Mouse (Mus musculus) v-Abl transformed pro-B cells (cell line): ENCODE measurements around the gene Kdelr1.

Experiments
- in situ Hi-C, 2 experiments: fragments of 400-800 bp; cut with MboI; formaldehyde crosslinking; loops; one replicate each; pipeline ENCODE4 v1.15.1; 2025; ENCODE audit not compliant: unreplicated experiment in 2 of 2

Kdelr1 gene

GRCm38 (mm10) chr7:45872624-45873023 lies at the start of gene Kdelr1:
Gene Kdelr1, plus strand, starts transcription at chr7:45872772.
- in situ Hi-C loops: loop anchor here (5.0 to 25.0 kb wide), 4 partner anchors 60 to 340 kb away; no protein-coding TSS in a partner anchor

- in situ Hi-C loops: no loop called here
These were observed 48.0 kb upstream of the Kdelr1 start, which contains the start of gene Kcnj14 for GRCm38 (mm10) chr7:45824598-45824997. Gene Kcnj14, minus strand, starts transcription at chr7:45824782.

- in situ Hi-C loops: no loop called here
These were observed 45.9 kb upstream of the Kdelr1 start for GRCm38 (mm10) chr7:45826631-45827030.

- in situ Hi-C loops: no loop called here
These were observed 42.0 kb upstream of the Kdelr1 start, which contains the start of gene Grwd1 for GRCm38 (mm10) chr7:45830427-45831127. Gene Grwd1, minus strand, starts transcription at chr7:45830944.

DNA sequence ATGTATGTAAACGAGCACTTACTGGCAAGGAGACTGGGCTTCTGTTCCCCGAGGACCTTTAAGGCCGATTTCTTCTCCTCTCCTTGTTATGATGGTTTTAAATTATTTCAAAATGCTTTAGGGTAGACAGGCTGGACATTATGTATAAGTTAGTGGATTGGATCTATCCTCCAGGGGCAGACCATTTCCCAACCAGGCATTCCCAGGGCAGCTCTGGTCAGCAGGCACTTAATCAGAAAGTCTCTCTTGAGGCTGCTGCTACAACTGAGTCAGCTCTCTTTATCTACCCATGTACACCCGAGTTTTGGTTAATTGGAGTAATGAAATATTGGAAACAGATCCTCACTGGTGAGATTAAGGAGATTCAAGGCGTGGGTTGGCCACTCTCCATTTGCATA lies 41.4 kb upstream of the Kdelr1 start:
- in situ Hi-C loops: no loop called here

GRCm38 (mm10) chr7:45832428-45832827 lies 40.1 kb upstream of the Kdelr1 start:
- in situ Hi-C loops: no loop called here

DNA sequence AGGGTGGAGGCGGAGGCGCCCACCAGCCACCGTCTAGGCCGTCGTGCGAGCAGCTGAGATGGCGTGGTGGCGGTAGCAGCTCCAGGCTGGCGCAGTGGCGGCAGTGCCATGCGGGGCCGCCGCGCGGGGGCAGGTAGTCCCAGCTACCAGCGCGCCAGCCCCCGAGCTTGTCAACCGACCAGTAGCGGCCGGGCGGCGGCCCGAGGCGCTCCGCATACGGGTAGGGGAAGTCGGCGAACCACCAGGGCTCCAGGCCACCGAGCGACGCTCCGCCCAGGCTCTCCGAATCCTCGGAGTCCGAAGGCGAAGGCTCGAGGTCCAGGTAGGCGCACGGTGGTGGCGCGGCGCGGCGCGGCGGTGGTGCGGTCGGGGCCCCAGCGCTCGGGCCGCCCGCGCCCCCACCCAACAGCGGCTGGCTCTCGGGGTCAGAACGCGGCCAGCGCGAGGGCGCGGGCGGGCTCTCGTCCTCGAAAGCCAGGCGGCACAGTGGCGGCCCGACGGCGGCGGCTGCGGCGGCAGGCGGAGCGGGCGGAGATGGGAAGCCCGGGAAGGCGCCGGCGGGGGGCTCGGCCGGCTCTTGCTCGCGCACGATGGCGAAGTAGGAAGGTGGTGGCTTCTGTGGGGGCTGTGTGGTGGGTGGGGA lies 39.3 kb upstream of the Kdelr1 start:
- in situ Hi-C loops: no loop called here

- in situ Hi-C loops: no loop called here
These were observed 38.6 kb upstream of the Kdelr1 start for GRCm38 (mm10) chr7:45833924-45834323.

DNA sequence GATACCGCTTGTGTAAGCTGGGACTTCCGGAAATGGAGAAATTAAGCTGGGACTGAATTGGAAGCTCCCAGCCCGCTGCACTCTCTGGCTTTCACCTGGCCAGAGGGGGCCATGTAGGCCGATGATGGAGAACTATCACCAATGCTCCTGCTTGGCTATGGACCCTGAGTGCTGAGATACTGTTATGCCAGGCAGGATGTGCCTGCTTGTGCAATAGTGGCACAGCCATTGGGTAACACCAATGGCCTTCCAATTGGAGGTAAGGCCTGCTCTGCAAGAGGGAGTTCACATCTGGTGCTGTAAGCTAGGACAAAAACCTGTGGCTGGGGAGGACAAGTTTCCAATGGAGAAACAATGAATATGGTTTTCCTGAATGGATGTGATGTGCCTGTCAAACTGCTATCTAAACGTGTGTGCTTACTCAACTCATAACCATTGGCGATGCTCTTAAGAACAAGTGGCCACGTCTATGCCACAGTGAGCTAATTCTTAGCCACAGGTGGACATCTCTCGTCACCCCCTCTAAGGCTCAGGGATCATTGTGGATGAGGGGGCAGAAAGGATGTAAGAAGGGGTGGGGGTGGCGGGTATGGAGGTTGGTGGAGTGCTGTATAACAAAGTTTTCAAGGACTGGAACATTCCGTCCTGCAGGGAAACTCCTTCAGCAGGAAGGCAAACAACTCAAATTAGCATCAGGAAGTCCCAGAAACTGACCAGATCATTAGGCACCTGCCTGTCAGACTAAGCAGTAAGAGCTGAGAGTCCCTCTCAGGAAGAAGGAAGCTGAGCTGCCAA lies 29.4 kb upstream of the Kdelr1 start:
- in situ Hi-C loops: no loop called here

DNA sequence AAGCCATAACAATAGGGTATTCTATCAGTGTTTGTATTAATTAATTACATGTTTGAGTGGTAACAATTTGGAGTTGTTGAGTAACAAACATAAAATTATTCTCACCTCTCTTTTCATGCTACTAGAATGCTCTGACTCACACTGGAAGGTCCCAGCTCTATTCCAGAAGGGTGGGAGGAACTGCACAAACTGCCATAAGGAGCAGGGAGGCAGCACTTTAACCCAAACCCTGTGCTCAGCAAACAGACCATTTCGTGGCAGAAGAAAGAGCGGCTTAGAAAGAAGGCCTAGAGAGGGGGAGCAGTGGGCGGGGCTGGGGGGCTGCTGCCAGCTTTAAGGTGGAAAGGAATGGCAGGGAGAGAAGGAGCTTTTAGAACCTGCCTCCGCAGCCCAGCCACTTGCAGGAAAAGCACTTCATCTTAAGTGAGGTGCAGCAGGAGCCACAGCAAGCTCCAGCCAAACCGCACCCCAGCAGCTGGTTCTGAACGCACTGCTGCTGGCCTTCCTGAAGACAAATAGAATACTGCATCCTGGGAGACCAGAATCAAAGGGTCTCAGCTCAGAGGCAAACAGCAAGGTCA lies 24.0 kb upstream of the Kdelr1 start:
- in situ Hi-C loops: no loop called here

- in situ Hi-C loops: loop anchor here in 1 of 2 experiments (25.0 kb wide), 1 partner anchor 362 kb away; no protein-coding TSS in a partner anchor
These were observed 21.9 kb upstream of the Kdelr1 start for GRCm38 (mm10) chr7:45850661-45851060.

GRCm38 (mm10) chr7:45853089-45853488 lies 19.5 kb upstream of the Kdelr1 start:
- in situ Hi-C loops: loop anchor here in 1 of 2 experiments (25.0 kb wide), 1 partner anchor 359 kb away; no protein-coding TSS in a partner anchor

DNA sequence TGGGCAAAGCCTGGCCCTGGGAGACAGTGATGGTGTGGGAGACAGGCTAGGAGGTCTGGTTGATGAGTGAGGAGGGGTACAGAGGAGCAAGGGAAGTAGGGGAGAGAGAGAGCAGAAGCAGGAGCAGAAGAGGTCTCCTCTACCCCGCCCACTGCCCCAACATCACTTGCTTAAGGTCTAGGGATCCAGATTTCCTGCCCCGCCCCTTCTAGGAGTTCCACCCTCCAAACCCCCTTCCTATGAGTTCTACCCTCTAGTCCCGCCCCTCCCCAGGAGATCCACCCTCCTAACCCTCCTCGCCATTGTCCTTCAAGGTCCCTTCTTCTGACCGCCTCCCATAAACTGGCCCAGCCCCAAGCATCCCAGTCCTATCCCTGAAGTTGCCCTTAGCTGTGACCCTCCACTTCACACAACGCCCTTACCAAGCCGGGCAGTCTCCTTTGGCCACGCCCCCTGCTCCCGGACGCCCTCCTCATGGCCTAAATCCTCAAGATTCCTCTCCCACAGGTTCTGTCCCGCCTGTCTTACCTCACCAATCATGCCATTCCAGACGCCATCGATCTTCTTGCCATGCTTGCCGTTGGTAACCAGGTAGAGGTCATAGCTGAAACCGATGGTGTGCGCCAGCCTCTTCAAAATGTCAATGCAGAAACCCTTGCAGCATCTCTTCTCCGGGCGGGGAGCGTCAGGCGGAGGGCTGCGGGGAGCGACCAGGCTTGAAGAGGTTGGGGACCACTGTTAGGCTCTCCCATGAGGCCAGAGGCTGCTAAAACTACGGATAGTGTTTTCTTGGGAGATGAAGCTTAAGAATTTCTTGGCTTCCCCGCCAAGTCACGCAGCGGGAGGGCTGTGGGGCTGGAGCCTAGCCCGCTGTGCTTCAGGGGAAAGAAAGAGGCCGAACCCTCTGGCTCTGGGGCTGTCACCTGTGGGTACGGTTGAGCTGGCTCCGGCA lies 15.3 kb upstream of the Kdelr1 start:
- in situ Hi-C loops: loop anchor here (5.0 to 25.0 kb wide), 2 partner anchors 70 to 355 kb away; no protein-coding TSS in a partner anchor

DNA sequence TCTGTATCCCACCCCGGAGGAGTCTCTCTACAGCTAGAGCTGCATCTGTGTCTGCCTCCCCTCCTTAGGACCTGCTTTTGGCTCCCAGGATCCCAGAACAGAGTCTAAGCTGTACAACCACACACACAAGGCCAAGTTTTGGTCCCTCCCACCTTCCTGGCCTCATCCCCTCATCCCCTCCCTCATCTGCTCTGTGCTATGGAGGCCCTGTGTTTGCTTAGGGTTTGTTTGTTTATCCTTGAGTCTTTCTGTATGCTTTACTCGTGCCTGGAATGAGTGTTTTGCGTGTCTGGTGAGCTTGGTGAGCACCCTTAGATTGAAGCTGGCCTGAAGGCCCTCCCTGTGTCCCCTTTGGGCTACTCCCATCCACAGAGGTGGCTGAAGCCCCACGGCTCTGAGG lies 13.6 kb upstream of the Kdelr1 start:
- in situ Hi-C loops: loop anchor here (5.0 to 25.0 kb wide), 2 partner anchors 72 to 353 kb away; no protein-coding TSS in a partner anchor

DNA sequence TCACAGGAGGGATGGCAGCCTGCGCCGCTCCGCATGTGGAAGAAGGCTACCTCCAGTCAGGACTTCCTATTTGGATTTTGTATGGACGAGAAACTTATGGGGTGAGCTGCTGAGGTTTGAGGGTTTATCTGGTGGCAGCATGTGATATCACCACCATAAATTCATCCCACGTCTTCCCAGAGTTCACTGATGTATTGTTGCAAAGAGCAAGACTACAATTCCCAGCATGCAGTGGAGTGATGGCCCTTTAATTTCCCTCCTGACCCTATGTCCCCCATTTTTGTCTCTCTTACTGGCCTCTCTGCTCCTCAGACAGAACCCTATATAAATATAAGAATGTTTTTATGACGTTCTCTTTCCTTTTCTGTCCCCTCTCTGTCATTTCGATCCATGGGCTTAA lies 9.8 kb upstream of the Kdelr1 start:
- in situ Hi-C loops: loop anchor here in 1 of 2 experiments (25.0 kb wide), 1 partner anchor 349 kb away; no protein-coding TSS in a partner anchor

- in situ Hi-C loops: loop anchor here in 1 of 2 experiments (25.0 kb wide), 1 partner anchor 348 kb away; no protein-coding TSS in a partner anchor
These were observed 8.1 kb upstream of the Kdelr1 start for GRCm38 (mm10) chr7:45864435-45864834.

DNA sequence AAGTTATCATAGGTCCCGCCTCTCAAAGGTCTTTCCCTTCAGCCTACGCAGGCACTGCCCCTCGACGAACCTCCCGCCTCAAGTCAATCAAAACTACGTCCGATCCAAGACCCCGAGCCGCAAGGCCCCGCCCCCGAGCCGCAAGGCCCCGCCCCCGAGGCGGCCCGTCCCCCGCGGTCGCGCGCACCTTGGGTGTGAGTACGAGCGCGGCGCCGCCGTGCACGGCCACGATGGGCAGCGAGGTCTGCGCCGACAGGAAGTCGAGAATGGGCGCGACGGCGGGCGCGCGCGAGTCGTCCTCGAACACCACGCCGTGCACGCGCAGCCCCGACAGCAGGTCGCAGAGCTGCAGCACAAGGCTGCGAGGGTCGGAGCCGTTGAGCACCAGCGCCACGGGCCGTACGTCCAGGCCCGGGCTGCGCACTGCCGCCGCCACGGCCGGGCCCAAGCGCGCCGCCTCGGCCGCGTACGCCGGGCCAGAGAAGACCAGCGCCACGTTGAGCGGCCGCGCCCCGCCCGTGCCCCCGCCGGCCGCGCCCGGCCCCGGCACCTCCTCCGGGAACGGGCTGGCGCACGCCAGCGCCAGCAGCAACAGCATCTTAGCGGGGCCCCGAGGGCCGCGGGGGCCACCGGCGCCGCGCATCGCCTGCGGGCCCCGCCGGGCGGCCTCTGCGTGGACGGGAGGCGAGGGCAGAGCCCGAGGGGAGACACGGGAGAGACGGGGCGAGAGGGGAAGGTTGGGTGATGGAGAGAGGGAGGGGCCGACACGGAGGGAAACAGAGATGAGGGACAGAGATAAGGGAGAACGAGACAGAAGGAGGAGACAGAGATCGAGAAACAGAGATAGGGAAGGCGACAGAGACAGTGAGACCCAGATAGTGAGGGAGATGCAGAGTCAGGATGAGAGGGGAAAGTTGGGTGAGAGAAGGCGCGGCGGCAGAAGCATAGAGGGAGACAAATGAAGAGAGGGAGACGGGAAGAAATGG lies 6.4 kb upstream of the Kdelr1 start:
- in situ Hi-C loops: loop anchor here in 1 of 2 experiments (25.0 kb wide), 1 partner anchor 346 kb away; no protein-coding TSS in a partner anchor

DNA sequence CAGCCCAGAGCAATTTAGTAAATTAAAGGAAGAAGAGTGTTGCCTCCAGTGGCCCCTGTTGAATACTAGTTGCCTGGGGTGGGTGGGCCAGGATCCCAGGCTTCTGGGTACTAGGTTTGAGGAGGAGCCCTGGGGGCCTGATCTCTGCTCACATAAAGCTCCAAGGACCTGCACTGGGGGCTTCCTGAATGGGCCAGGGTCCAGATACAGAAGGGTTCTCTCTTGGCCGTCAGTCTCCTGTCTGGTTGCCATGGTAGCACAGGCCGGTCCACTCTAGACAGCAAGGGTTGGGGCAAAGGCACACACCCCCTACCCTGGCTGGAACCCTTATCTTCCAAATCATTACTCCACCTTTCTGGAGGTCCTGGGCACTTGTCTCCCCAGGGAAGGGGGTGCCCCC lies 4.7 kb upstream of the Kdelr1 start:
- in situ Hi-C loops: loop anchor here in 1 of 2 experiments (25.0 kb wide), 1 partner anchor 344 kb away; no protein-coding TSS in a partner anchor
